In genomic region chr3:114647957-114648356, GRCm38 (mm10) we compare ENCODE assay signal across 22 mouse cellular contexts.
"Had no signal": no experiment of that assay in that cellular context is flagged by ENCODE, and none has a peak within 500 bp of the region (broad histone marks: within the 10 kb centered on the region; RNA-seq: fewer than 3 reads in every experiment).

No protein-coding gene starts in this region.

- ATAC-seq: liver, postnatal 0 days; midbrain, embryonic 13.5 days had no signal

- H3K9me3 ChIP-seq: kidney, embryonic 15.5 days; limb, embryonic 15.5 days; megakaryocyte, embryonic 14.5 days; midbrain, embryonic 10.5 days; midbrain, embryonic 13.5 days; neural tube, embryonic 12.5 days; neural tube, embryonic 15.5 days; stomach, embryonic 15.5 days had no signal

- H3K9ac ChIP-seq: kidney, embryonic 15.5 days; limb, embryonic 15.5 days; liver, embryonic 14.5 days; liver, postnatal 0 days; lung, embryonic 14.5 days; midbrain, embryonic 13.5 days; neural tube, embryonic 12.5 days; neural tube, embryonic 15.5 days; stomach, embryonic 15.5 days had no signal

- H3K36me3 ChIP-seq: kidney, embryonic 15.5 days; limb, embryonic 15.5 days; midbrain, embryonic 10.5 days; midbrain, embryonic 13.5 days; neural tube, embryonic 12.5 days; neural tube, embryonic 15.5 days; stomach, embryonic 15.5 days had no signal

- H3K4me2 ChIP-seq: kidney, embryonic 15.5 days; limb, embryonic 15.5 days; liver, embryonic 11.5 days; lung, embryonic 14.5 days; midbrain, embryonic 13.5 days; neural tube, embryonic 12.5 days; neural tube, embryonic 15.5 days; stomach, embryonic 15.5 days had no signal

- H3K4me1 ChIP-seq: kidney, embryonic 15.5 days; limb, embryonic 15.5 days; megakaryocyte, embryonic 14.5 days; midbrain, embryonic 10.5 days; midbrain, embryonic 13.5 days; neural tube, embryonic 12.5 days; neural tube, embryonic 15.5 days; stomach, embryonic 15.5 days had no signal

- DNase-seq: kidney, adult 11 months; kidney, adult 8-10 months; kidney, postnatal 10 days; kidney, postnatal 36 days; liver, postnatal 0 days; lung, embryonic 14.5 days; lung, postnatal 10 days; lung, postnatal 36 days; right cerebral cortex, adult 18-20 months; right cerebral cortex, postnatal 25 days; spleen, adult 18-20 months; thymus, postnatal 25 days had no signal

- H3K27me3 ChIP-seq: kidney, embryonic 15.5 days; limb, embryonic 15.5 days; megakaryocyte, embryonic 14.5 days; midbrain, embryonic 13.5 days; neural tube, embryonic 12.5 days; neural tube, embryonic 15.5 days; stomach, embryonic 15.5 days had no signal

- H3K27ac ChIP-seq: kidney, embryonic 15.5 days; limb, embryonic 15.5 days; liver, embryonic 14.5 days; midbrain, embryonic 10.5 days; midbrain, embryonic 13.5 days; neural tube, embryonic 12.5 days; neural tube, embryonic 15.5 days; stomach, embryonic 15.5 days had no signal

- H3K4me3 ChIP-seq: kidney, embryonic 15.5 days; limb, embryonic 15.5 days; megakaryocyte, embryonic 14.5 days; midbrain, embryonic 10.5 days; midbrain, embryonic 13.5 days; neural tube, embryonic 12.5 days; neural tube, embryonic 15.5 days; stomach, embryonic 15.5 days had no signal
